Mouse (Mus musculus) hindbrain, embryonic 12.5 days (tissue): ENCODE data around the gene Ankfn1. TPM values are rescaled to one million over a fixed set of nuclear protein-coding genes. Genes with fewer than 3 reads are reported as not detected.

Source experiments
- ATAC-seq: fragments of 200-750 bp; cut with Nextera tagmentation; 2 replicates; pipeline ENCODE4 v1.8.0; 2017; ENCODE audit warnings: moderate TSS enrichment; ENCODE audit not compliant: low FRiP score
- H3K27ac ChIP-seq: fragments of 300-500 bp; sonication (generic); 2 replicates; pipeline ENCODE4 v1.5.1; 2016; ENCODE audit warnings: mild to moderate bottlenecking
- H3K27me3 ChIP-seq: fragments of 300-500 bp; sonication (generic); 2 replicates; pipeline ENCODE4 v1.6.1; 2016; ENCODE audit warnings: mild to moderate bottlenecking
- H3K36me3 ChIP-seq: fragments of 300-500 bp; sonication (generic); 2 replicates; pipeline ENCODE4 v1.6.1; 2016; ENCODE audit warnings: mild to moderate bottlenecking
- H3K4me1 ChIP-seq: fragments of 300-500 bp; sonication (generic); 2 replicates; pipeline ENCODE4 v1.6.1; 2016
- H3K4me2 ChIP-seq: fragments of 300-500 bp; sonication (generic); replicated peaks from 2 replicates; pipeline ENCODE4 v1.6.1; 2016; ENCODE audit warnings: mild to moderate bottlenecking
- H3K4me3 ChIP-seq: fragments of 300-500 bp; sonication (generic); 2 replicates; pipeline ENCODE4 v1.5.1; 2016; ENCODE audit warnings: mild to moderate bottlenecking
- H3K9ac ChIP-seq: fragments of 300-500 bp; sonication (generic); 2 replicates; pipeline ENCODE4 v1.6.1; 2016; ENCODE audit warnings: mild to moderate bottlenecking, moderate library complexity
- H3K9me3 ChIP-seq: fragments of 300-500 bp; sonication (generic); replicated peaks from 2 replicates; pipeline ENCODE4 v1.6.1; 2016; ENCODE audit warnings: mild to moderate bottlenecking
- WGBS: fragments of 180-500 bp; shearing (Covaris S2); methylation state at CpG from one replicate; pipeline ENCODE4 v1.1.7; 2016; 5-methylcytosine and 5-hydroxymethylcytosine counted together
- polyA plus RNA-seq: library from polyadenylated mRNA; unstranded; fragments of >200 nt; fragmentation: Nextera tagmentation; extraction: Ambion mirVana; gene quantifications from 2 replicates; pipeline ENCODE4 v1.2.1, GENCODE M21; 2016

Ankfn1 gene
- polyA plus RNA-seq, 1 experiment from 2014 or later: 2.4 TPM

DNA sequence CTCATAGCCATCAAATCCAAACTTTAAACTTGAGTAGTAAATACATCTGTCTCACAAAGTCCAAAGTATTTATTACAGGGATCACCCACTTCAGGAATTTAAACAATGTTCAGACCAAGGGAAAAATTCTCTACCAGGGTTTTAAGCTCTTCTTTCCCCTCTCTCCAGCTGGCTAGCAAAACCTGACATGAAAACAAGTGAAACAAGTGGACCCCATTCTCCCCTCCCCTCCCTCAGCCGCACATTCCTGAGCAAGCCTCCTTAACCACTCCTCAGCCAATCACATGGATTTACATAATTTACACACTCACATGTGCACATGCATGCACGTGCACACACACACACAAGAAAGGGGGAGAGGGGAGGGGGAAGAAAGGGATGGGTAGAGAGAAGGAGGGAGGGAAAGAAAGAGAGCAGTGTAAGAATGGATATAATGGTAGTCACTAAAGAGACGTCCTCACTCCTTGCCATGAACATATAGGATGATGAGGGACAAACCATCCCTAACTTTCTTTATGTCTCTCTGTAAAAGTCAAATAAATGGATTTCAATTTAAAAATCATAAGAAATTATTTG lies 104.9 kb downstream of the Ankfn1 start:
- Histone ChIP-seq H3K4me3 (no peak overlapping the region), H3K36me3 (no peaks in the 10 kb centered on the region), H3K27ac (no peak overlapping the region), H3K4me1 (peaks cover 8% of the 10 kb centered on the region), H3K9ac (no peak overlapping the region), H3K9me3 (no peaks in the 10 kb centered on the region), H3K4me2 (no peak overlapping the region), H3K27me3 (no peaks in the 10 kb centered on the region)
- ATAC-seq: no peak
- 56% methylated on average over 3 of the region's 3 CpGs for WGBS

DNA sequence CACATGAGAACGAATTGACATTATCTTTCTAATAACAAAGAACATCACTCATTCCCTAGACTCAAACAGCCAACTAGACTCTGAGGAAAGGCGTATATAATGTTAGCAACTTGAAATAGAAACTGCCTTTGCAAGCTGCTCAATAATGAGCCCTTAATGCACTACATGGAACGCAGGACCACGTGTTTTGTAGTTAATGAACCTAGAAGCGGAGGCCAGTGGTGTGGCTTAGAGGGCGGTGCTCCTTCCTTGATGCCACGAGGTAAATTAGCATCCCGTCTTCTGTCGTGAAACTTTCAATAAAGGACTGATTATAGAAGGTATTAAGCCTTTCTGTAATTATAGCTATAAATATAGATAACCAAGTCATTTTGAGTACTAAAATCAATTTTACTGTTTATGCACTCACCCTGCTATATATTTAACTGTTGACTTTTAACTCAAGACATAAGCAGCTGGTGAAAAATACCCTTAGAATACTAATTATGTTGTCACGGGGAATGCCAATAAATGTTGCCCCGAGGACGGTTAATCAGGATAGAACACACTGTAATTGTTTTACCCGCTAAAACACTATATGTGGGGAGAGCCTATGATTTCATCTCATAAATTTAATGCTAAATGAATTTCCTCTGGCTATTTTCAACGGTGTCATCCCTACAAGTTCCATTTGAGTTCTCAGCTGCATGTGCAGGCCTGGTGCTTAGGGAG lies 112.1 kb downstream of the Ankfn1 start:
- Histone ChIP-seq H3K9me3 (no peaks in the 10 kb centered on the region), H3K4me2 (no peak overlapping the region), H3K9ac (no peak overlapping the region), H3K27me3 (no peaks in the 10 kb centered on the region), H3K4me3 (no peak overlapping the region), H3K27ac (no peak overlapping the region), H3K4me1 (no peaks in the 10 kb centered on the region), H3K36me3 (no peaks in the 10 kb centered on the region)
- WGBS: 67% methylated on average over 14 of the region's 14 CpGs
- no peak for ATAC-seq

DNA sequence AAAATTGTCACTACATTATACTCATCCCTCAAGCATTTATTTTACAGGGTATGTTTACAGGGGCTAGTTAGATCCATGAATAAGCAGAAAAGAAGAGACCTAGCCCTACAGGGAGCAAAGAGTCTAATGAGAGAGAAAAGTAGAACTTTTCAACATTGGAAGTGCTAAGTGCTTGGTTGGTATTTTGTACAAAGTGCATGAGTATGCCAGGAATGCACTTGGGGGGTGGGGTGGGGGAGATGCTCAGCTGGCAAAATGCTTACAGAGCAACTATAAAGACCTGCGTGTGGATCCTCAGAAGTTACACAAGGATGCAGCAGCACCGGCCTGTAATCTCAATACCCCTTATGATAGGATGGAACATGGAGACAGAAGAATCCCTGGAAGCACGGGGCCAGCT lies 118.4 kb downstream of the Ankfn1 start:
- WGBS: 79% methylated on average over 3 of the region's 3 CpGs
- H3K9ac ChIP-seq: no peak overlapping the region
- no peak overlapping the region for H3K27ac ChIP-seq
- no peaks in the 10 kb centered on the region for H3K27me3 ChIP-seq
- no peak for ATAC-seq
- no peak overlapping the region for H3K4me3 ChIP-seq
- no peaks in the 10 kb centered on the region for H3K9me3 ChIP-seq
- H3K36me3 ChIP-seq: no peaks in the 10 kb centered on the region
- H3K4me2 ChIP-seq: no peak overlapping the region
- H3K4me1 ChIP-seq: no peaks in the 10 kb centered on the region

DNA sequence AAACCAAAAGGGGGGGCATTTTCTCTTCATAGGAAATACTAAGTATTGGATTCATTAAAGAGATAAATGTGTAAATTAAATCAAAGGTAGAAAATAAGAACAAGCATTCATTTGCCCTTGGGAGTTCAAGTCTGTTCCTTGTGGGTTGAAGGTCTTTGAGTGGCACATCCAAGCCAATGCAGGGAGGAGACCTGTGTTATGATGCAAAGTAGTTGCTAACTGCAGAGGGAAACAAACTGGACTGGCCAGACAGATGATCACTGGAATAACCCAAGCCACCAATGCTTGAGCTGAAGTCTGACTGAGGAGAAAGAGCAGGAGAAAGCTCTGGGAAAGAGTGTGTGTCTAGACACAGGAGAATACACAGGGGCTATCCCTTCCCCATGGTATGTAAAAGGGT lies 120.9 kb downstream of the Ankfn1 start:
- no peak for ATAC-seq
- Histone ChIP-seq H3K4me1 (no peaks in the 10 kb centered on the region), H3K9ac (no peak overlapping the region)

DNA sequence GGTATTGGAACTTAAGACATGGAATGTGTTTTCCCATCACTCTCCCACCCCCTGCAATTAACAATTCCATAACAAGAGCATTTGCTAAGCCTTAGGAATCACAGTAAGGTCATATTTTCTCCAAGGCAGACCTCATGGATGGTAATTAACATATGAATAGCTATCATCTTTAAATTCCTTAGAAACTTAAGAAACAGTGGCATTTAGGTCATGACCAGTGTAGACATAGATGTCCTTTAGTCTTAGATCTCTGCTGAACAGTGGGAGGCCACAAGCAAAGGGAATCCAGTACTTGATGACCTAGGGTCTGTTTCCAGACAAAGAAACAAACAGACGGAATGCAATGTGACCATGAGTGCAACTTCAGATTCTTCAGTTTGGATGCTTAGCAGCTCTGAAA lies 141.7 kb downstream of the Ankfn1 start:
- H3K27me3 ChIP-seq: no peaks in the 10 kb centered on the region

More for the DNA sequence above, 120.9 kb downstream of the Ankfn1 start:
- H3K4me2 ChIP-seq: no peak overlapping the region
- H3K36me3 ChIP-seq: no peaks in the 10 kb centered on the region
- no peak overlapping the region for H3K4me3 ChIP-seq
- no peaks in the 10 kb centered on the region for H3K9me3 ChIP-seq
- no peak overlapping the region for H3K27ac ChIP-seq
- no peaks in the 10 kb centered on the region for H3K27me3 ChIP-seq

DNA sequence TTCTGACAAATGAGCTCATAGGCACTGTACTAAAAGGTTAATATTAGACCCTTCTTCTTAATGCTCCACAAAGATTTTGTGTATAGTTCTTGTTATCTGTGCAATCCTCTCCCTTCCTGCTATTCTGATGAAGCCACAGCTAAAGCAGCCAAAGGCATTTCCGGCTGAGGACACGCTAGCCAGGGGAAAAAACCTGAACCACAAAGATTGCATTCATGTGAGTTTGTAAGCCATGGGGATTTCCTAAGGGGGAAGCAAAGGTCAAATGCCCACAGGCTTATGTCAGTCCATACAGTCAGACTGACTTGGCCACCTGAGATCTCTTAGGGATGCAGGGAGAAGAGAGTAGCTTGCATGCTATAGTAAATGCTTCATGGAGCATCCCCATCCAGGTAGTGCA lies 146.1 kb downstream of the Ankfn1 start:
- no peak overlapping the region for H3K9ac ChIP-seq
- H3K27ac ChIP-seq: no peak overlapping the region
- no peaks in the 10 kb centered on the region for H3K9me3 ChIP-seq
- no peak for ATAC-seq
- H3K4me3 ChIP-seq: no peak overlapping the region
- no peak overlapping the region for H3K4me2 ChIP-seq
- WGBS: 81% methylated on average over 2 of the region's 2 CpGs
- no peaks in the 10 kb centered on the region for H3K4me1 ChIP-seq
- no peaks in the 10 kb centered on the region for H3K36me3 ChIP-seq
- no peaks in the 10 kb centered on the region for H3K27me3 ChIP-seq

More for the DNA sequence above, 141.7 kb downstream of the Ankfn1 start:
- Histone ChIP-seq H3K4me1 (no peaks in the 10 kb centered on the region), H3K4me2 (no peak overlapping the region), H3K36me3 (no peaks in the 10 kb centered on the region), H3K27ac (no peak overlapping the region), H3K9me3 (no peaks in the 10 kb centered on the region), H3K9ac (no peak overlapping the region), H3K4me3 (no peak overlapping the region)
- ATAC-seq: no peak
- WGBS: 56% methylated on average over 1 of the region's 1 CpGs

DNA sequence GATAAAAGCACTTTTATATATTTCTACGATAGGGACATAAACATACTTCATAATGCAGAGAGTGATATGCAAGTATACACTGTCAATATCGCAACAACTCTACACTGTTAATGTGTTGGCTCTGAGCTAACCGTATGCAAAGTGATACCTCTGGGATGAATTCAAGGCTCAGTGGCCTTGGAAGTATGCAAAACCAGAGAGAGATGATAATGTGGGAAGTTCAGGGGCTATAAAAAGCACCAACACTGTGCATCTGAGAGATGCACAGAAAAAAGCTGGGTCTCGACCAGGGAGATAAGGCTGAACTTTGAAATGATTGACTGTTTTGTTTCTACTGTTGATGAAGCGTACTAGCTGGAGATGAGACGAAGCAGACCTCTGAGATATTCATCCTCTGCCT lies 148.9 kb downstream of the Ankfn1 start:
- Histone ChIP-seq H3K36me3 (no peaks in the 10 kb centered on the region), H3K9ac (no peak overlapping the region), H3K27me3 (no peaks in the 10 kb centered on the region), H3K4me2 (no peak overlapping the region), H3K27ac (no peak overlapping the region), H3K9me3 (no peaks in the 10 kb centered on the region), H3K4me1 (0 out of 2 replicates have a peak, but pooled peaks cover 5% of the 10 kb centered on the region), H3K4me3 (no peak overlapping the region)
- WGBS: 94% methylated on average over 6 of the region's 6 CpGs
- no peak for ATAC-seq

DNA sequence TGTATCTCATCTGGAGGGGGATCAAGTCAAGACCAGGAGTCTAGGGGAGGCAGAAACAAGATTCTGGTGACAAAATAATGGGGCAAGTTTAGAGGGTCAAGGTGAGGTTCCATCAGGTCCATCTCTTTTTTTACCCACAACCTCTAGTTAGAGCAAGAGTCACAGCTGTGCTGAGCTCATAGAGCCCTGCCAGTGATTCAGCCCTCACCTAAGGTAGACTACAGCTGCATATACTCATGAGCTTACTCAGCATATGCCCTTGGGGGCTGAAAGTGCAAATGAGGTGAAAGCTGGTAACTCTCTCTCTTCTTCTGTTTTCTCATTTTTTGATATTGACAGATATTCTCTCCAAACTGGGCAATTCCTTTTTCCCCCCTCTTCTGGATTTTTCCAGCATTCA lies 150.2 kb downstream of the Ankfn1 start:
- Histone ChIP-seq H3K27ac (no peak overlapping the region), H3K27me3 (no peaks in the 10 kb centered on the region), H3K9ac (no peak overlapping the region), H3K4me2 (no peak overlapping the region), H3K4me1 (0 out of 2 replicates have a peak, but pooled peaks cover 5% of the 10 kb centered on the region), H3K9me3 (no peaks in the 10 kb centered on the region), H3K4me3 (no peak overlapping the region), H3K36me3 (no peaks in the 10 kb centered on the region)
- no peak for ATAC-seq

DNA sequence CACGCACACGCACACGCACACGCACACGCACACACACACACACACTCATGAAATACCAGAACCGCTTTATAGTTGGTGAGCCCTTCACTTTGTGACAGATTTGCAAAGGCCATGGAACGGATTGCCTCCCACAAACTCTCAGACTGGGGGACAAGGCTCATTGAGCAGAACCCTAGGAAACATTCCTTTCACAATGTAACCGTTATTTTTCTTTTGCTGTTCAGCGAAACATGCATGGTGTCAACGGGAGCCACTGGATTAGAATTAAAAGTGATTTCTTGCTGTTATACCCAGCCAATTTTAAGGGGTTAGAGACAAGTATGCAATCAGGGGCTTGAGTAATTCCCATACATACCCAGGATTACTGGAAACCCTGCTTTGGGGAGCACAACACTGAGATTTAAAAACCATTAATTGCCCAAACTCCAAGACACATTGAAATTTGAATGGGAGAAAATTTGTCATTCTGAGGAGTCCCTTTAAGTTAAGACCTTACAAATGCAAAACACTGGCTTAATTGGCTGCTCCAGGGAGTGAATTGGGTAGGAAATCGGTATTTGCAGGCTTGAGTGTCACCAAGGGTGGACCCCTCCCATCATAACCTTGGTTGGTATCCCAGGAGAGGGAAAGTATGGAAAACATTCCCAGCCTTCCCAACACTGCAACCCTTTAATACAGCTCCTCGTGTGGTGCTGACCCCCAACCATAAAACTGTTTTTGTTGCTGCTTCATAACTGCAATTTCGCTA lies 153.6 kb downstream of the Ankfn1 start:
- Histone ChIP-seq H3K27ac (no peak overlapping the region), H3K9me3 (no peaks in the 10 kb centered on the region), H3K9ac (no peak overlapping the region), H3K36me3 (no peaks in the 10 kb centered on the region), H3K4me2 (no peak overlapping the region), H3K27me3 (no peaks in the 10 kb centered on the region), H3K4me3 (no peak overlapping the region), H3K4me1 (peaks cover 10% of the 10 kb centered on the region)
- ATAC-seq: no peak
- 61% methylated on average over 13 of the region's 13 CpGs for WGBS

DNA sequence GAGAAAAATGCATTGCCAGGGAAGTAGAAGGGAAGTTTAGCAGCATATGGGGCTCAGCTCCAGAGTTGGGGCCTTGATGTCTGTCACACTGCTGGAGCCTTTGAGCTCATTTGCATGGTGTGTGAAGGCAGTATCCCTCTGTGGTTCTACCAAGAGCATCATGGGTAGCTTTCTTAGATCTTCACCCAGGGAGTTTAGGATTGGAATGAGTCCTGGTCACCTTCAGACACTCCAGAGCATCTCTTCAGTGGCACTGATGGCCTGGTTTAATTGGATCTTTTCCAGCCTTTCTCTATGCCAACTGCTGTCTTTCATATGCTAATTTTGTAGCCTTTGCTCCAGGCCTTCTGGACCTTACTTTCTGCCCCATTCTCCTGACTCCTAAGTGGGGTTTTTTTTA lies 157.5 kb downstream of the Ankfn1 start:
- Histone ChIP-seq H3K9ac (no peak overlapping the region), H3K4me2 (no peak overlapping the region), H3K9me3 (no peaks in the 10 kb centered on the region), H3K36me3 (no peaks in the 10 kb centered on the region), H3K27ac (no peak overlapping the region), H3K27me3 (no peaks in the 10 kb centered on the region), H3K4me3 (no peak overlapping the region), H3K4me1 (peaks cover 14% of the 10 kb centered on the region)
- no peak for ATAC-seq

DNA sequence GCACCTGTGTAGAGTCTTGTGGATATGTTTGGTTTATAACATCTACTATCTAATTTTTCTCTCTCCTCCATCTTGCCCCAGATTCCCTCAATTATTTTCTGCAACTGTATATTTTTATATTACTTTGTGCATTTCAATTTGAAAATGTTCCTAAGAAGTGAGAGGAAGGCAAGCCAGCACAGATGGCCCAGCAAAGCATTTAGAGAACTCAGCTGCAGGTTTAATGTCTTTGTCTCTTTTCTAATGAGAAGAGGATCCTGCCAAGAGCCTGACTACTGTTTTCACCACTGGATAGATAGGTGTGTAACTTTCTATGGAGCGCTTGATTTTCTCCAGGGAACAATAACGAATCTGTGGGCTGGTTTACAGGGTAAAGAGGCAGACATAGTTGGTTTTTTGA lies 161.6 kb downstream of the Ankfn1 start:
- Histone ChIP-seq H3K9ac (no peak overlapping the region), H3K4me1 (peaks cover 9% of the 10 kb centered on the region), H3K9me3 (no peaks in the 10 kb centered on the region), H3K4me2 (no peak overlapping the region), H3K27ac (no peak overlapping the region), H3K27me3 (no peaks in the 10 kb centered on the region), H3K36me3 (no peaks in the 10 kb centered on the region), H3K4me3 (no peak overlapping the region)
- no peak for ATAC-seq
- WGBS: 88% methylated on average over 2 of the region's 2 CpGs

DNA sequence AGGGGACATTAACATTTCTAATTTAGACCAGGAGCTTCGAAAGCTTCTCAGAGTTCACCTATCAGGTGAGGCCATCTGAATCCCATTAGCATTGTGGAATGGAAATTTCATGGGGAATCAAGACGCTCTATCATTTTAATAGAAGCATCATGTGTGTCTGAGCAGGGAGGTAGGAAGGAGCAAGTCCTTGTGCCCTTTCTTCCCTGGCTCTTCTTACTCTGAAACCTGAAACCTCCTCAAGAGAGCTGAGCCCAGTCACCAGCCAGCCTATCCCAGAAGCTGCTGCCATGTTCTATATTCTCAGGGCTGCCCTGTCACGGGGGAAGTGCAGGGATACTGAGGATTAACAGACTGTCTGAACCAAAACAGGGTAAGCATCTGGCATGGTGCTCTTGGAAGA lies 165.9 kb downstream of the Ankfn1 start:
- no peak overlapping the region for H3K9ac ChIP-seq
- H3K4me1 ChIP-seq: peaks cover 8% of the 10 kb centered on the region; the same call in 1 of the 2 replicates
- H3K27me3 ChIP-seq: no peaks in the 10 kb centered on the region
- no peak overlapping the region for H3K4me3 ChIP-seq
- H3K9me3 ChIP-seq: no peaks in the 10 kb centered on the region
- no peak overlapping the region for H3K4me2 ChIP-seq
- no peaks in the 10 kb centered on the region for H3K36me3 ChIP-seq
- no peak for ATAC-seq
- no peak overlapping the region for H3K27ac ChIP-seq
- 63% methylated on average over 3 of the region's 3 CpGs for WGBS

DNA sequence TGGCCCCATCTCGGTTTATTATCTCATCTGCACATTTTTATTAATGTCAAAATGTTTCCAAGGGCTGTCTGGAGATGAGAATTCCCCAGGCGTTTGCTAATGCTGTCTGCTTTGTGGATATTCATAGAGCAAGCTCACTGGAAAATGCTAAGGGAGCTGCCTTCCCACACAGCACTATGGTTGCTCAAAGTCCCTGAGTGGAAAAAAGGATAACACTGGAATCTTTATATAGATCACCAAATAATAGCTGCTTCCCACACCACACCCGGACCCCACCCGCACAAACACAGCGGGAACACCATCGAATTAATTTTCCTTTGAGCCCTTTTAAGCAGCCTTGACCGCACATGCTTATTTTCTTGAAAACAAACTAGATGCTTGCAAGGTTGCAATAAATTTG lies 169.4 kb downstream of the Ankfn1 start:
- Histone ChIP-seq H3K4me2 (no peak overlapping the region), H3K4me3 (no peak overlapping the region), H3K4me1 (peaks cover 9% of the 10 kb centered on the region; the same call in 1 of the 2 replicates), H3K9me3 (no peaks in the 10 kb centered on the region), H3K27ac (no peak overlapping the region), H3K36me3 (no peaks in the 10 kb centered on the region), H3K27me3 (no peaks in the 10 kb centered on the region), H3K9ac (no peak overlapping the region)
- ATAC-seq: no peak
- 76% methylated on average over 7 of the region's 7 CpGs for WGBS
